Mouse (Mus musculus) heart, embryonic 11.5 days (tissue): ENCODE data around the gene Dgkb. TPM values are rescaled to one million over a fixed set of nuclear protein-coding genes. Genes with fewer than 3 reads are reported as not detected.

Experiments
- ATAC-seq: fragments of 200-750 bp; cut with Nextera tagmentation; replicated peaks from 2 replicates; pipeline ENCODE4 v1.8.0; 2017; ENCODE audit warnings: moderate library complexity; ENCODE audit not compliant: insufficient number of reproducible peaks, low FRiP score, low TSS enrichment
- H3K27ac ChIP-seq: fragments of 300-500 bp; sonication (generic); 2 replicates; pipeline ENCODE4 v1.5.1; 2014; ENCODE audit warnings: mild to moderate bottlenecking, low read depth, low read length
- H3K27me3 ChIP-seq: fragments of 300-500 bp; sonication (generic); 2 replicates; pipeline ENCODE4 v1.6.1; 2014; ENCODE audit warnings: mild to moderate bottlenecking, low read length, mixed read lengths; ENCODE audit not compliant: control insufficient read depth, insufficient read depth
- H3K36me3 ChIP-seq: fragments of 300-500 bp; sonication (generic); 2 replicates; pipeline ENCODE4 v1.6.1; 2014; ENCODE audit warnings: mild to moderate bottlenecking, low read length, moderate library complexity, mixed read lengths; ENCODE audit not compliant: control insufficient read depth, insufficient read depth
- H3K4me1 ChIP-seq: fragments of 300-500 bp; sonication (generic); 2 replicates; pipeline ENCODE4 v1.6.1; 2014; ENCODE audit warnings: low read length; ENCODE audit not compliant: control insufficient read depth, insufficient read depth
- H3K4me2 ChIP-seq: fragments of 300-500 bp; sonication (generic); 2 replicates; pipeline ENCODE4 v1.6.1; 2014; ENCODE audit warnings: mild to moderate bottlenecking, moderate library complexity
- H3K4me3 ChIP-seq: fragments of 300-500 bp; sonication (generic); 2 replicates; pipeline ENCODE4 v1.5.1; 2014; ENCODE audit warnings: low read depth, low read length
- H3K9ac ChIP-seq: fragments of 300-500 bp; sonication (generic); 2 replicates; pipeline ENCODE4 v1.6.1; 2014; ENCODE audit warnings: mild to moderate bottlenecking, low read depth, low read length, moderate library complexity
- H3K9me3 ChIP-seq: fragments of 300-500 bp; sonication (generic); replicated peaks from 2 replicates; pipeline ENCODE4 v1.6.1; 2016; ENCODE audit warnings: low read length; ENCODE audit not compliant: control insufficient read depth
- WGBS: fragments of 180-500 bp; shearing (Covaris S2); extraction: QIAGEN DNeasy Blood & Tissue Kit; methylation state at CpG from one replicate; pipeline ENCODE4 v1.1.7; 2014; ENCODE audit not compliant: insufficient replicate concordance; 5-methylcytosine and 5-hydroxymethylcytosine counted together
- polyA plus RNA-seq: library from polyadenylated mRNA; unstranded; fragments of >200 nt; fragmentation: Nextera tagmentation; extraction: Ambion mirVana; gene quantifications from 2 replicates; pipeline ENCODE4 v1.2.1, GENCODE M21; 2014

Dgkb gene
- polyA plus RNA-seq, 1 experiment from 2014 or later, result not detected

DNA sequence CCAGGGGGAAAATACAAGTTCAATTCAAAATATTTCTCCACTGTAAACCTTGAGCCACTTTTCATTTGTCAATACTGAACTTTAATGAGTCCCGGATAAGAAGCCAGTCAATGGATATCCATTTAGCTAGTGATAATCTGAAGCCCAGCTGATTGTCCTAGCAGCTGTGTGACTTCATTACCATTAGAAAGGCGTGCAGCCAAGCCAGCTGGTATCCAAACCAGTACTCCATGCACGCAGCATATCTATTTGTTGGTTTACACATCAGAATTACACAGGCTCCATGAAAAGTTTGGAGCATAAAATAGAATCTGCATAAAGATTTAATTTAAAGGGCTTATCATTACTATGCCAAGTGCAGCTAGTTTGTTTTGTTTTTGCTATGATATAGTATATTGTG lies 486.3 kb downstream of the Dgkb start:
- H3K4me3 ChIP-seq, result no peak overlapping the region
- H3K9ac ChIP-seq, result no peak overlapping the region
- H3K27me3 ChIP-seq, result no peaks in the 10 kb centered on the region
- no peak overlapping the region for H3K27ac ChIP-seq
- ATAC-seq, result no peak
- H3K36me3 ChIP-seq, result no peaks in the 10 kb centered on the region
- no peaks in the 10 kb centered on the region for H3K9me3 ChIP-seq
- H3K4me2 ChIP-seq, result no peak overlapping the region
- no peaks in the 10 kb centered on the region for H3K4me1 ChIP-seq
- 79% methylated on average over 3 of the region's 3 CpGs for WGBS

DNA sequence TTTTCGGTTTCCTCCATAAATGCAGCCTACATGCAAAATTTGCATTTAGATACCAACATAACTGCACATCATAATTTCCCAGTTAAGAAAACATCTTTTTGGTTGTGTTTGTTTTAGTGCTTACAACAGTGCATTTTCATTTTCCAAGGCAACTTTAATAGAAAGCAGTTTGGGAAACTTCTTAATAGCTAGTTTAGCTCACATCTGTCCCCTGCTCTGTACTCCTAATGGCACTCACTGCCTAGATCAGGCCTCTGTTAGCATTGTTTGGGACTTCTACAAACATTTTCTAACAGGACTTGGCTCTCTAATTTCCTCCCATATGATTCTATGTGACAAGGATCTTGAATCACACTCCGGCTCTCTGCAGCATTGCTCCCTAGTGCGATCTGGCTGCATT lies 486.7 kb downstream of the Dgkb start:
- no peaks in the 10 kb centered on the region for H3K27me3 ChIP-seq
- no peak overlapping the region for H3K4me2 ChIP-seq
- no peaks in the 10 kb centered on the region for H3K36me3 ChIP-seq
- no peaks in the 10 kb centered on the region for H3K4me1 ChIP-seq
- no peaks in the 10 kb centered on the region for H3K9me3 ChIP-seq
- ATAC-seq, result no peak
- 78% methylated on average over 3 of the region's 3 CpGs for WGBS
- no peak overlapping the region for H3K27ac ChIP-seq
- no peak overlapping the region for H3K4me3 ChIP-seq
- H3K9ac ChIP-seq, result no peak overlapping the region

DNA sequence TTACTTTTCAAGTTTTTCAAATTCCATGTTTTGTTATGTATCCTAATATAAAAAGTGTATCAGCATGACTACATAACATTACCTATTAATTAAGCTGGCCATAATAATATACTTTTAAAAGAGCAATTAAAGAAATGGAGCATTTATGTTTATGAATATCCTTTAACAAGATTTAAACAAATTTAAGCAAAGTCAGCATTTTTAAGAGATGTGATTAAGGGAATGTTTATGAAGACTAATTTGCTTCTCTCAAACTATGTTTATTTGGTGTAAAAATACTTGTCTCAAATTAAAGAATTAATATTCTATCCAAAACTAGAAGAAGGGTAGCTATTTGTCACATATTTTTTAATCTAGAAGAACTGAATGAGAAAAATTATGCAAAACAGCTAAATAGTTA lies 492.4 kb downstream of the Dgkb start:
- H3K4me2 ChIP-seq, result no peak overlapping the region
- no peaks in the 10 kb centered on the region for H3K9me3 ChIP-seq
- no peaks in the 10 kb centered on the region for H3K4me1 ChIP-seq
- no peak overlapping the region for H3K4me3 ChIP-seq
- no peak overlapping the region for H3K27ac ChIP-seq
- H3K36me3 ChIP-seq, result no peaks in the 10 kb centered on the region
- H3K27me3 ChIP-seq, result no peaks in the 10 kb centered on the region
- no peak for ATAC-seq
- H3K9ac ChIP-seq, result no peak overlapping the region

DNA sequence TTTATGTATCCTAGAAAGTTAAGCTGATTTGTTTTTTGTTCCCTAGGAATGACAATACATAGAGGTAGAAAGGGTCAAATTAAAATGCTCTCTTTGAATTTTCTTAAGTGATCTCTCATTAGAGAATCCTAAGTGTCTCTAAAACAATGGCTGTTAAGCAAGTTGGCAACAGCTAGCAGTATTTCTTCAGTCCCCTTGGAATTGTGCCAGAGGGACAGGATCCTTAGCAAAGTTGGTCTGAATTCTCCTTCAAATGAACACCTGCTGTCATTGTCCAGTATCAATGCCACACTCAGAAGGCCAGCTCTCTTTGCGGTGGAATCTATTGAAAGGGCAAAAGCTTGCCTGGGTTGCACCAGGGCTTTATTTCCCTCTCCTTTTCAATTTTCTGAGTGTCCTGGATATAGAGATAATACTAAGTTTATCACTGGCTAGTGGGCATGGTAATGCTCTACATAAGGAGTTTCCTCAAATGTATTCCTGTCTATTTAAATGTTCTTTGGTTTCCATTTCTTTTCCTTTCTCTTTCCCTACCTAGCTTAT lies 510.3 kb downstream of the Dgkb start:
- no peak for ATAC-seq
- H3K36me3 ChIP-seq, result no peaks in the 10 kb centered on the region
- no peak overlapping the region for H3K27ac ChIP-seq
- H3K9ac ChIP-seq, result no peak overlapping the region
- no peaks in the 10 kb centered on the region for H3K4me1 ChIP-seq
- H3K27me3 ChIP-seq, result no peaks in the 10 kb centered on the region
- no peak overlapping the region for H3K4me3 ChIP-seq
- H3K9me3 ChIP-seq, result no peaks in the 10 kb centered on the region
- H3K4me2 ChIP-seq, result no peak overlapping the region
- 90% methylated on average over 1 of the region's 1 CpGs for WGBS

DNA sequence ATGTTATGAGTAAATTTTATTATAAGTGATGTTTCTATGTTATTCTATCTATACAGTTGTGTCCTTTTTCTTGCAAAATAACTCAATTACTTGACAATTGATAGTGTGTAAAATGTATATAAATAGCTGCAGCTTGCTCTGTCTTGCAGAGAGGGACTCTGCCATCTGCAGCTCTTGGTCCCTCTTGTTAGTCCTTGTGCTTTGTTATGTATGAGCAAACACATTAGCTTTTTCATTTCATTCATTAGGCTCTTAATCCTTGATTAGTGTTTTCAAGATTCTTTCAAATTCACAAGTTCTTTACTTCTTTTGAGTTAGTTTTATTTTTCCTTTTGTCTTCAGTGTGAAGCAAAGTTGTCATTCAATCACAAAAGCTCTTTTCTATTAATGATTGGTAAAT lies 511.3 kb downstream of the Dgkb start:
- ATAC-seq, result no peak

DNA sequence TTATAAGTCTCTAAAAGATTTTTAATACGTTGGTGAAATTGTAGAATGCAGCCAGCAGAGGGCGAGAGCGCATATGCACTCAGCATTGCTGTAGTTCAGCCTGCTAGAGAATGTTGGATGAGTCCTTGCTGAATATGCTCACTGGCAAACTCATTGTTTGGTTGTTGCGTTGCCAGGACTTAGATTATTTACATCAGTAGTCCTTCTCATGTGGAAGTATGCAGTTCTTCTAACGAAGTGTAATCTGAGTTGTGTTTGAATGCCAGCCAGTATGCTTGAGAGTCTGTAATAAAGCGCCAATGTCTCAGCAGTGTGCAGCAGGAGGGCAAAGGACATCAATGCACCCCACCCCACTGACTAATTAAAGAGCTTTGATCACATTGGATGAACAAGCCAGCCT lies 525.1 kb downstream of the Dgkb start:
- H3K27me3 ChIP-seq, result no peaks in the 10 kb centered on the region
- no peaks in the 10 kb centered on the region for H3K36me3 ChIP-seq
- H3K4me1 ChIP-seq, result no peaks in the 10 kb centered on the region
- H3K9ac ChIP-seq, result no peak overlapping the region
- ATAC-seq, result no peak
- H3K4me2 ChIP-seq, result no peak overlapping the region
- WGBS, result 20% methylated on average over 6 of the region's 6 CpGs
- no peaks in the 10 kb centered on the region for H3K9me3 ChIP-seq
- no peak overlapping the region for H3K27ac ChIP-seq
- H3K4me3 ChIP-seq, result no peak overlapping the region

More for the DNA sequence above, 511.3 kb downstream of the Dgkb start:
- Histone ChIP-seq H3K4me1 (no peaks in the 10 kb centered on the region), H3K4me2 (no peak overlapping the region), H3K4me3 (no peak overlapping the region), H3K9ac (no peak overlapping the region), H3K27ac (no peak overlapping the region), H3K36me3 (no peaks in the 10 kb centered on the region), H3K27me3 (no peaks in the 10 kb centered on the region), H3K9me3 (no peaks in the 10 kb centered on the region)

DNA sequence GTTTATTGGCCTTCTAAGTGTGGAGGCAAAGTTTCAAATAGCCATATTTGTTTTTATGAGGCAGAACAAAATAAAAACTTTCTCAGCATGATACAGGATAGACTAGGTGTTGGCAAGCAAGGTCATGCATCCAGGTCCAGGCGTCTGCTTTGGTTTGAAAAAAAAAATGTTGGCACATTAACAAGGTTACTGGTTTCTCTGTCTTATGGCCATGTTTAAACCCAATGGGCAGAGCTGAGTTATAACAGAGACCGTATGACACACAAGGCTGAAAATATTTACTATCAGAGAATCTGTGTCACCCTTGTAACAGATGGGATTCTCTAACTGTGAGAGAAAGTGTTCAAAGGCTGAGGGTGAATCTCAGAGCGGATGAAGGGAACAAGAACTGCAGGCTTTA lies 535.0 kb downstream of the Dgkb start:
- Histone ChIP-seq H3K36me3 (no peaks in the 10 kb centered on the region), H3K4me3 (no peak overlapping the region), H3K4me2 (no peak overlapping the region), H3K27ac (no peak overlapping the region), H3K9ac (no peak overlapping the region), H3K9me3 (no peaks in the 10 kb centered on the region), H3K4me1 (no peaks in the 10 kb centered on the region), H3K27me3 (no peaks in the 10 kb centered on the region)
- WGBS, result 79% methylated on average over 3 of the region's 3 CpGs
- ATAC-seq, result no peak

DNA sequence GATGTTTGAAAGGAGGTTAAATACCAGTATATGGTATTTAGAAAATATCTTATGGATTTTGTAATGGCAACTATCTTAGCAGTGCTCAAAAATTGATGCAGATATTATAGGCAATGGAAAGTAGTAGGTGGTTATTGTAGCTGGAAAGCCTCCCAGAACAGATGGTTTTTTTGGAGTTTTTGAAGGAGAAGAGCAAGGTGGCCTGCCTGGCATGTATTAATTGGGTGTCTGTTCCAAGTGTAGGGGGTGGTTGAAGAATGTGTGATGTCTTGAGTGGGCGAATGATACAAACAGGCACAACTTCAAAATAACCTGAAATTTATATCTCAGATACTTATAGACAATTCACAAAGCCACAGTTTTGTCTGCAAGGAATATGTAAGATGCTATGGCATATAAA lies 538.9 kb downstream of the Dgkb start:
- Histone ChIP-seq H3K9ac (no peak overlapping the region), H3K4me2 (no peak overlapping the region), H3K4me3 (no peak overlapping the region), H3K27ac (no peak overlapping the region), H3K4me1 (no peaks in the 10 kb centered on the region), H3K9me3 (0 out of 2 replicates have a peak, but pooled peaks cover 3% of the 10 kb centered on the region), H3K27me3 (no peaks in the 10 kb centered on the region), H3K36me3 (no peaks in the 10 kb centered on the region)
- ATAC-seq, result no peak
- 76% methylated on average over 1 of the region's 1 CpGs for WGBS

DNA sequence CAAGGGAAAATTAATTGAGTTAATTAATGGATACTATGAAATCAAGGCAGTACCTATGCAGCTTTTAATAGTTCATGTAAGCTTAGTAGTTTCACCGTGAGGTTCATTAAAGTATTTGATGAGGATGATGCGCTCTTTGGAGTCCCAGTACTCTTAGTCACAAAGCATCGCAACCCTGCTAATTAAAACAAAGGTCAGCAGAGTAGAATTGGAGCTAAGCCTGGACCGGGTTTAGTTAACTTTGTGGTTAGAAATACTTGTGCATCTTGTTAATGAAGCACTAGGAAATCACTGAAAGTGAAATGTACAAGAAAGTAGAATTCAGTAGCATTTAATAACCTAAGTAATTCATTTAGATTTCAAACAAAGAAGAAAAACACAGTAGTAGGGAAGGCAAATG lies 544.0 kb downstream of the Dgkb start:
- Histone ChIP-seq H3K27me3 (no peaks in the 10 kb centered on the region), H3K36me3 (no peaks in the 10 kb centered on the region), H3K4me3 (no peak overlapping the region), H3K4me2 (no peak overlapping the region), H3K4me1 (no peaks in the 10 kb centered on the region), H3K27ac (no peak overlapping the region), H3K9ac (no peak overlapping the region), H3K9me3 (0 out of 2 replicates have a peak, but pooled peaks cover 3% of the 10 kb centered on the region)
- no peak for ATAC-seq
- 90% methylated on average over 4 of the region's 4 CpGs for WGBS
